Mouse (Mus musculus) bone marrow macrophage, adult 2 months (primary cell): ENCODE measurements around the gene Rsbn1l. TPM values are rescaled to one million over a fixed set of nuclear protein-coding genes. Genes with fewer than 3 reads are reported as not detected.

Source experiments
- H3K27ac ChIP-seq: 2 replicates; pipeline ENCODE4 v1.5.1; 2012; ENCODE audit warnings: low read depth, low read length; ENCODE audit not compliant: insufficient read depth
- H3K4me1 ChIP-seq: 2 replicates; pipeline ENCODE4 v1.6.1; 2012; ENCODE audit warnings: low read length; ENCODE audit not compliant: control insufficient read depth, insufficient read depth
- H3K4me3 ChIP-seq: 2 replicates; pipeline ENCODE4 v1.5.1; 2012; ENCODE audit warnings: mild to moderate bottlenecking, low read length, moderate library complexity; ENCODE audit not compliant: insufficient read depth
- CTCF ChIP-seq: IDR thresholded peaks from 2 replicates; pipeline ENCODE4 v1.5.1; 2012; ENCODE audit warnings: low read depth, mild to moderate bottlenecking, low read length, moderate library complexity
- POLR2A ChIP-seq: IDR thresholded peaks from 2 replicates; pipeline ENCODE4 v1.6.1; 2012; ENCODE audit warnings: mild to moderate bottlenecking, low read depth, low read length, borderline replicate concordance
- polyA plus RNA-seq: library from polyadenylated mRNA; stranded (reverse); fragments of >200 nt; gene quantifications from 2 replicates; pipeline ENCODE4 v1.2.4, GENCODE M21; 2012; ENCODE audit not compliant: missing spikeins, insufficient read depth, insufficient read length

The Rsbn1l gene
- polyA plus RNA-seq, 1 experiment, result 34.7 TPM

GRCm38 (mm10) chr5:20880797-20881775 is 75.1 kb downstream of the Rsbn1l start:
- H3K4me1 ChIP-seq, result peaks cover 31% of the 10 kb centered on the region
- peak overlapping the region; percentile 93 for H3K4me3 ChIP-seq
- TF ChIP-seq POLR2A (no peak), CTCF (no peak)
- peak overlapping the region; percentile 68; the same call in 1 of the 2 replicates for H3K27ac ChIP-seq

- no peak overlapping the region for H3K27ac ChIP-seq
- H3K4me3 ChIP-seq, result peak overlapping the region; percentile 57
- peaks cover 31% of the 10 kb centered on the region for H3K4me1 ChIP-seq
- TF ChIP-seq POLR2A (no peak), CTCF (no peak)
Observed at GRCm38 (mm10) chr5:20880386-20880785, 75.8 kb downstream of the Rsbn1l start.

- TF ChIP-seq POLR2A (no peak), CTCF (no peak)
- Histone ChIP-seq H3K27ac (no peak overlapping the region), H3K4me3 (no peak overlapping the region), H3K4me1 (peaks cover 28% of the 10 kb centered on the region)
Observed at GRCm38 (mm10) chr5:20876934-20877426, 79.2 kb downstream of the Rsbn1l start.

- TF ChIP-seq POLR2A (no peak), CTCF (no peak)
- peaks cover 15% of the 10 kb centered on the region for H3K4me1 ChIP-seq
- H3K27ac ChIP-seq, result no peak overlapping the region
- no peak overlapping the region for H3K4me3 ChIP-seq
Observed at GRCm38 (mm10) chr5:20873146-20873545, 83.1 kb downstream of the Rsbn1l start.

- TF ChIP-seq POLR2A (no peak), CTCF (no peak)
- Histone ChIP-seq H3K4me3 (no peak overlapping the region), H3K4me1 (peaks cover 25% of the 10 kb centered on the region), H3K27ac (peak overlapping the region; percentile 70)
Observed at GRCm38 (mm10) chr5:20865193-20865755, 90.9 kb downstream of the Rsbn1l start.

- H3K4me1 ChIP-seq, result peaks cover 25% of the 10 kb centered on the region
- 0 out of 2 replicates have a peak overlapping the region, but pooled peaks have one; percentile 1 for H3K4me3 ChIP-seq
- TF ChIP-seq POLR2A (no peak), CTCF (no peak)
- peak overlapping the region; percentile 65 for H3K27ac ChIP-seq
Observed at GRCm38 (mm10) chr5:20864216-20864969, 91.8 kb downstream of the Rsbn1l start.

- H3K4me3 ChIP-seq, result no peak overlapping the region
- H3K27ac ChIP-seq, result no peak overlapping the region
- H3K4me1 ChIP-seq, result peaks cover 25% of the 10 kb centered on the region
- no peak for TF ChIP-seq POLR2A
Observed at GRCm38 (mm10) chr5:20861901-20862300, 94.3 kb downstream of the Rsbn1l start.

- Histone ChIP-seq H3K4me3 (no peak overlapping the region), H3K4me1 (peaks cover 25% of the 10 kb centered on the region), H3K27ac (peak overlapping the region; percentile 53)
- TF ChIP-seq CTCF, result no peak
- TF ChIP-seq POLR2A, result no peak
Observed at GRCm38 (mm10) chr5:20860565-20860964, 95.6 kb downstream of the Rsbn1l start.

- H3K4me1 ChIP-seq, result peaks cover 14% of the 10 kb centered on the region
- no peak overlapping the region for H3K27ac ChIP-seq
- no peak for TF ChIP-seq POLR2A
- no peak for TF ChIP-seq CTCF
- H3K4me3 ChIP-seq, result no peak overlapping the region
Observed at GRCm38 (mm10) chr5:20858404-20858803, 97.8 kb downstream of the Rsbn1l start.
